Mouse (Mus musculus) 3134 (cell line): Measurements from ENCODE around the gene Neurl1a.

Experiments used
- DNase-seq: peaks from one replicate; pipeline ENCODE4 v3.0.0-alpha.2; 2011; ENCODE audit warnings: low spot score; ENCODE audit not compliant: insufficient read length; ENCODE audit errors: extremely low read depth

Neurl1a gene

DNA sequence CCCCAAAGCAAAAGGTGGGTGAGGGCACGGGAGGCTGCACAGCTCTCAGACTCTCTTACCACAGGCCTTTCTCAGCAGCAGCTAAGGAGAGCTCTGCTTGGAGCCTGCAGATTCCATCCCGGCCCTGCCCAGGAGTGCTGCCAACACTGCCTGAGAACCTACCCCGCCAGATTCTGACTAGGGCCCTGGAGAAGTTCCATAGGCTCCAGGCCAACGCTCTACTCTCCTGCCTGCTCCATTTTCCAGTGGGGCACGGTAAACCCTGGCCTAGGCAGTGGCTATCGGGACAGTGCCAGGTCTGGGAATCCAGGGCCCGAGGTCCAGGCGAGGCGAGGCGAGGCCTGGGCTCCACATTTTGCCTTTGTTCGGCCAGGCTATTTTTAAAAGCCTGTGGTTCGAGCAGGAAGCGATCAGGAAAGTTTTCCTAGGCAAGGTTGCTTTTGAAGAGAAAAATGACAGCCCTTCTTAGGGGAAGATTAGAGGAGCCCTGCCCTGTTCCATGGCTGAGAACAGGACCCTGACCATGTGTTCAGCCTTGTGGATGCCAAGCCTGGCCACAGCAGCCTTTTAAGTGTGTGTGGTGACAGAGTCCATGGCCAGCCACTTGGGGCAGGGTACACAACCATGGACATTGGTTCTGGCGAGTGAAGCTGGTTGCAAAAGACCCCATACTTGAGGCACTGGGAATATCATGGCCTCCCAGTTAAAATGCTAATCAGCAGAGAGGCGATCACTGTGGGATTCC is 101.3 kb downstream of the Neurl1a start:
- DNase-seq = peak; percentile 85

DNA sequence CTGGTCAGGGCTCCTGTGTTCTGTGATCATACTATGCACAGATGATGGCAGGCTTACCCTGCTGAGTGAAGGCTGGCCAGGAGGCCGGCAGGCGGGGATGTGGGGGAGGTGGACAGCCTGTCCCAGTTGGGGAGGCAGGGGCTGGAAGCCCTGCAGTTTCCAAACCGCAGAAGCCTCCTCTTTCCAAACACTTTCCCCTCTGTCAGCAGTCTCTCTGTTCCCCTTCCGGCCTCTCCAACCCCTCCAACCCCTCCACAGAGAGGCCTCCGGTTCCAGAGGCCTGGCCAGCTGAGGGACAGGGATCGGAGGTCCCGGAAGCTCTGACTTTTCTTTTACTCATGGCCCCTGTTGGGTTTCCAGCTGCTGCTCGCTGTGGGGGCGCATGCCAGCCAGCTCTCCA is 102.3 kb downstream of the Neurl1a start:
- DNase-seq = no peak

DNA sequence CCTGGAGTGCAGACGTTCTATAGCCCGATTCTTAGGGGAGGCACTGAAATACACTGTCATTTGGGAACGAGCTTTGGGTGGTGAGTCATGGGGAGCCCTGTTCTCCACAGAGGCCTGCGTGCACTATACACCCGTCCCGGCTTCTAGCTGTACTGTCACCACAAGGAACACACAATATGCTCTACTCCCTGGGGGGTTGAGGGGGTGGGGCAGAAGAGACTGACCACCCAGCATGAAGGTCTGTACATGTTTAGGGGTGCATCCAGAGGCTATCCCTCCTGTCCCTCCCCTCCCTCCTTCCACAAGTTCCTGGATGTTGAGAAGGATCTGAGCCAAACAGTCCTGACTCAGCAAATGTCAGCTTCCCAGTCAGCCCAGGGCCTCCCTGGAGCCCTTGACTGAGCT is 103.4 kb downstream of the Neurl1a start:
- DNase-seq = peak; percentile 86

DNA sequence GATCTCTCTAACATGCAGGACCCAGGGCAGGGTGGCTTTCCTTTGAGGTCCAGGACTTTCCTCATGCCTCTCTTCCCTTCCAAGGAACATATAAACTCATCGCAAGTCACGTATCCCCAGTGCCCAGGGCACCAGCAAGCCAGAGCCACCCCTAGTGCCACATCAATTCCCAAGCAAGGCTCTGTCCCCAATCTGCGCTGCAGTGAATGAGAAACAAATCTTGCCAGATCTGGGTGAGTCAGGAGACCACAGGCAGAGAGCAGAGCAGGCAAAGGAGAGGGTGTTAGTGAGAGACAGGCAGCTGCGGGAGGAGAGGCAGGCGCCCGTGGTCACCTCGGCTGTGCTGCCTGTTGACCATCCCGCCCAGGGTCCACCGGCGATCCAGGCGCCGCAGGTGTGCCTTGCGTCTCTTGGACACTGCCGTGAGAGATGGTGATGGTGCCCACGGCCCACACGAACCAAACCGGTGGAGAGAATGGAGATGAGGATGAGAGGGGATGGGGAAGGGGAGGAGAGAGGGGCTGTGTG is 104.1 kb downstream of the Neurl1a start:
- DNase-seq = peak; percentile 82

DNA sequence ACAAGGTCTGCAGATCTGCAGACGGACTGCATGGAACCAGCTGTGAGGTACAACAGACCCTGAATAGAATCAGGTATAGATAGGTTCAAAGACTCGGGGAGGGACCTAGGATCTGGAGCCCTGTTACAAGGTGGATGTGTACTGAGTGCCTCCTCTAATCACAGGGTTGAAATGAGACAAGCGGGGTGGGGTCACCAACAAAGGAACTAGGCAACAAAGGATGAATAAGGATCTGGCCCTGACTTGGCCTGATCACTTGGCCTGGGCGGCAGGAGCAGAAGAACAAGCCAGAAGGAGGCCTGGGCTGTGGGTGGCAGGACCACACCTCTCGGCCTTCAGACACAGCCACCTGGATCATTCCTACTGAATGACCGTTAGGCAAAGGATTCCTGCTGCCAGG is 107.0 kb downstream of the Neurl1a start:
- no peak for DNase-seq

DNA sequence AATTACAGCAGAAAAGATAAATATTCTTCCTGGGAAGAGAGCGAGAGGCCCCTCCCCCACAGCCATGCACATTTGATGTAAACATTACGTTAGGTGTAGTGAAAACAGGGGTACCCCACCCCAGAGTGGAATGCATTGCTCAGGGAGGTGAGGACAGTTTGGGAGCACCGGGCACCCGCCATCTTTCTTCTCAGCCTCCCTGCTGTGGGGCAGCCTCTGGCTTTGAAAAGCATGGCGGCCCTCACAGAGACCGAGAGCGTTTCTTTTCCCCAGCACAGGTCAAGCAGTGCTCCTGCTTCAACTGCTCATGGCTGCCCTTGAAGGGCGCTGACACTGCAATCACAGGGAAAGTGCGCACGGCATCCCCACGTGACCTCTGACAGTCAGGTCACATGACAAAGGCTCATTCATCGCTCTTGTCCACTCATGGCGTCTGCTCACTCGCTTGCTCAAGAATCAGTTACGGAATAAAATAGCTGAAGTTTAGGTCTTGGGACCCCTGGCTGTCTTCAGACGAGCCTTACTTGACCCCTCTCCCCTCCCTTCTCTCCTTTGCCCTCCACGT is 108.3 kb downstream of the Neurl1a start:
- no peak for DNase-seq

DNA sequence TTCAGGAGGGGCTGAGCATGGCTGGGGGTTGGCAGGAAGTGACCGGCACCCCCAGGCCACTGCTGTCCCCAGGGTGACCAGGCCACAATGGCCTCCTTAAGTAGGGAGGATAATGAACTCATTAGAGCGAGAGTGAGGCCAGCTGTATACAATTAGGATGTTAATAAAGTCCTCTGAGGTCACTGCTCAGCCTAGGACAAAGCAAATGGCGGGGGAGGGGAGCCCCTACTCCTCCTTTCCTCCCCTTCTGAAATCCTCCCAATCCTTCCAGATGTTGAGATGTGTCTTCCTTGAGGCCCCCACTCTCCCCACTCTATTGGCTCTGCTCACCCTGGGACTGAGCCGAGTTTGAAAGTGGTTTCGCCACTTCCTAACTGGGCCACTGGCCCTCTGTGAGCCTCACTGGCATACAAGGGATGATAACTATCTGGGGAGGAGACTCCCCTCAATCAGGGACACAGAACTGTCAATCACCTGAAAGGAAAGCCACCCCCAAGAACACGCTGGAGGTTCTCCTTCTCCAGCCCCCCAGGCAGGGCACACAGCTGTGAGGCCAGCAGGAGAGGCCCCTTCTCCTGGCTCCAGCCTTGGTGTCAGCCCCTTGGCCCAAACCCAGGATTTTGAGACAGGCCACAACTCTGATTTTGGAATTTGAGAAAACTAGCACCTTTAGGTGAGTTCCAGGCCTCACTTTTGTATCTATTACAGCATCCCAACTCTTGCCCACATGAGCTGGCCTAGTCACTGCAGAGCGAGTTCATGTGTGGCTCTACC is 112.9 kb downstream of the Neurl1a start:
- no peak for DNase-seq

DNA sequence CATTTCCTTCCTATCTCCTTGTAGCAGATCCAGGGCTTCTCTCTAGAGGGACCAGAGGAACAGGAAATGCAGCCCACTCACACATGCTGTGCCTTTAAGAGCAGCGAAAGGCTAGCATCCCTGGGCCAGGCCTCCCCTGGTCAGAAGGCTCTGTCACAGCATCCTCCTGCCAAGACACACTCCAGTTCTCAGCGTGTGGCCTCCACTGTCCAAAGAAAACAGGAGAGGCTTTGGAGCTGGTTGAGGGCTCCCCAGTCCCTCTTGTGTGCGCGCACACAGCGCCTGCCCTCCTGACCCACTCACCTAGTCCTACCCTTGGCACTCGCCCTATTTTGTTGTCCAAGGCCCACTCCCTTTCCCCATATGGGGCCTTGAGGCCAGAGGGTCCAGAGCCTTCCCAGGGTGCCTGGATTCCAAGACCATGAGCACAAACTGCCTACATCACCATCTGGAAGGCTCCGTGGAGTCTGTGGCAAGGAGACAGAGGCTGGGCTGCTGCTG is 113.9 kb downstream of the Neurl1a start:
- no peak for DNase-seq

DNA sequence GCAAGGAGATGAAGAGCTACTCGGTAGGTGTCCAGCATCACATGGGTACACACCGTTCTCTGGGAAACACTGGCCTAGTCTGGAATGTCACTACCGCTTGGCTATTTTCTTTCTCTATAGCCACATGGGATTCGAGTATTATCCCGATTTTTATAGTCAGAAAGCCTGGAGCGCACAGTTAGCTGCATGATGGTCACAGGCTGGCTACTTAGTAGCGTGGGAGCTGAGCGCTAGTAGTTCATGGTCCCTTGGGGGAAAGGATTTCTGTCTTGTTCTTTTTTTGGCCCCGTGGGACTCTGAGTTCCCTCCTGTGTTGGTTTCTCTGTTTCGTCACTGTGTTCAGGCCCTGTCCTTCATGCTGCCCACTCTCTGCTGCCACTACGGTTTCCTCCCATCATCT is 119.5 kb downstream of the Neurl1a start:
- no peak for DNase-seq

DNA sequence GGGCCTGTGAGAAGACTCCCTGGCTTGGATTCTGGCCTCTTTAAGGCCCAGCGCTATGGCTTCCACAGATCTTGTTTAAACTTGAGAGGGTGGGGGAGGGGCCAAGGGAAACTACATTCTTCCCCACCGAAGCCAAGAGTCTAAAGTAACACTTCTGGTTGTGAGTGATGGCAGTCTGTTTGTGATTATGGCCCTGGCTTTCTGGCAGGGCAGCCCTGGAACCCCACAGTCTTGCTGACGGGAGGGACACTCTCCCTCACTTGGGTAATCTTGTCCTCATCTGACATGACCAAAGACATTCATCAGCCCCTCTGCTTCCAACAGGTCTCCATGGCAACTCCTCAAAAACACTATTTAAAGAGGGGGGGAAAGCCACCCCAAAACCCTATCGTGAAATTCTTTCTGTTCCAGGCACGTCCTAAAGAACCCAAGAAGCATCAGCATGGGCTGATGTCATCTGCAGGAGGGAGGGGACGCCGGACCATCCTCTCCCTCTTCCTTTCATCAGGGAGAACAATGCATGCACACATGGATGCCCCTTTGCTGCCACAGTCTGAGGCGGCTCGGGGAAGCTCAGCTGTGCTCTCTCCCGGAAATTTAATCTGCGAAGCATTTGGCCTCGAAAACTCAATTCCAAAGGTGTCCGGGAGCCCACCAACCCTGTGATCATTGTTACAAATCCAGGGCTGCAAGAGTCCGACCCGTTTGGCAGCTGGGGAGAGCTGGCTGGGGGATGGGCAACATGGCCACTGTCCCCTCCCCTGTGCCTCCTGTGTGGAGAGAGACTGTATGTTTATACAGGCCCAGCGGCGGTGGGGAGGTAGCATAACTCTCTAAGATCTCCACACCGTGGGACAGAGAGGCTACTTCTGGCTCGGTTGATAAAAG is 122.9 kb downstream of the Neurl1a start:
- no peak for DNase-seq

DNA sequence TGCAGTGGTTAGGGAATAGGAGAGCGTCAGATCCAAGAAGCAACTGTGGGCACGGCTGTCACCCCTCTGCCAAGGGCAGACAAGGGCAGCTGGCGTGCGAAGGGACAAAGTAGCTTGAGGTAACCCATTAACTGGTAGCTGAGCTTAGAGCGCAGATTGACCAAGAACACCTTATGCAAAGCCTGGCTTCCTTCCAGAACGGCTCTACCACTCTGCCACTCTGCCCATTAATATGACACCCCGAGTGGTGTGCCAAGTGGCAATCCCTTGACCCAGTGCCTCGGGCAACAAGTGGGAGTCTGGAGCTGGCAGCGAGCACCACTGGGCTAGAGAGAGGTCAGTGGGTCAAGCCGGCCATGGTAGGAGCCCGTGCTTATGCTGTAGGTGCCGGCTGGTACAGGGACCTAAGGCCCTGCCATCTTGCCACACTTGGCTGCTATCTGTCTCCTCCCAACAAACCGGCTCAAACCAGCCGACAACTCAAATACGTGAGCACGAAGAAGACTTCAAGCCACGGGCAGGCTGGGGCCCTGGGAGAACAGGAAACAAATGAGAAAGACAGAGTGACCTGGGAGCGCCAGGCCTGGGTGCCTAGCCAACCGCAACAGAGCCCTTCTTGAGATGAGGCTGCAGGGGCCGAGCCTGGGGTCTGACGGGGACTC is 123.7 kb downstream of the Neurl1a start:
- no peak for DNase-seq

DNA sequence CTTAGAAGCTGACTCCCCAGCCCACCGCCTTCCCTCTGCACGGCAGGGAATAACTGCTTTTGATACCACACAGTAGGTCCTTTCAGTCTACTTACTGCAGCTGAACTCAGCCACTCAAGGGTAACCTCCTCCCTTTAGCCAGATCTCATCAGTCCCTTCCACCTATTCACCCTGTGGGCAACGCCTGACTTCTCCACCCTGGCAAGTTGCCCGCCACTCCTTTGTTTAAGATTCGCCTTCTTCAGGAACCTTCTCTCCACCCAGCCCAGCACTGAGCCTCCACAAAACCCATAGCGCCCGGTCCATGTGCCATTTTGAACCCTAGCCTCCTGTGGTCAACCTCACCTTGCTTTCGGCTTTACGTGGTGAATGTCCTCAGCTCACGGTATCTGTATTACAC is 124.5 kb downstream of the Neurl1a start:
- no peak for DNase-seq

DNA sequence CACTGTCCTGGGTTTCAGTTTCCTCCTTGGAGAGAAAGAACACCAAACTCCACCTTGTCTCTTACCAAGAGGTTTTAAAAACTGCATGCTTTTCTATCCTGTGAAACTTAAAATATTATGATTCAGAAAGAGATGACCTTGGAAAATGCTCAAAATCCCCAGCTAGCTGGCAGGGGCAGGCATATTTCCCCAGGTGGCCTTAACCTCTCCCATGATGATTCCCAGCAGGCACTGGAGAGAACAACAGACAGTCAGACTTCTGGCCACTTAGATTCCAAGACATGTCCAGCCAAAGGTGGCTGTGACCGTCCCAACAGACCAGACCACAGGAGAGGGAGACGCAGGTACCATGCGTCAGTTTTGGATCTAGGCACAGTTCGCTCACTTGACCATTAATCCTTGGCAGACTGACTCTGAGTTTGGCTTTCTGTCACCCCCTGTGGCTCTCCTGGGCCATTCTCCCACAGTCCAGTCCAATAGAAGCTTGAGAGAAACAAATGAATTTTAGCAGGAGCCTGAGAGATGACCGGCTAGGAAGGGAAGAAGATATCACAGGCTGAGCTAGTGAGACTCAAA is 125.6 kb downstream of the Neurl1a start:
- DNase-seq = no peak

DNA sequence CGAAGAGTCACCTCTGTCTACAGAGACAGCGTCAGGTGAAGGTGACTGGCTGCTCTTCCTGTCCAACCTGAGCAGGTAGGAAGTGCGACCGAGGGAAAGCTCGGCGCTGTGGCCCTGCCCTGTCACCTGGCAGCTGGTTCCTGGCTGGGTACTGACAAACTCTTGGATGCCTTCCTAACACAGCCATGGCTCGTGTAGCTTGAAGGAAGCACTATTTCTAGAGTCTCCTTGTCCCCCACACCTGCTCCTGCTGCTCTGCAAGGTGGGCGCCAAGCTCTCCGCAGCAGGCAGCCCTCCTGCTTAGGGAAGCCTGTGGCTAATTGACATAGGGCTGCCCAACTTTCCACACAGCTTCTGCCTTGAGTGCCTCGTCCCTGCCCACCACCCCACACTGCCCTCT is 126.8 kb downstream of the Neurl1a start:
- DNase-seq = no peak

DNA sequence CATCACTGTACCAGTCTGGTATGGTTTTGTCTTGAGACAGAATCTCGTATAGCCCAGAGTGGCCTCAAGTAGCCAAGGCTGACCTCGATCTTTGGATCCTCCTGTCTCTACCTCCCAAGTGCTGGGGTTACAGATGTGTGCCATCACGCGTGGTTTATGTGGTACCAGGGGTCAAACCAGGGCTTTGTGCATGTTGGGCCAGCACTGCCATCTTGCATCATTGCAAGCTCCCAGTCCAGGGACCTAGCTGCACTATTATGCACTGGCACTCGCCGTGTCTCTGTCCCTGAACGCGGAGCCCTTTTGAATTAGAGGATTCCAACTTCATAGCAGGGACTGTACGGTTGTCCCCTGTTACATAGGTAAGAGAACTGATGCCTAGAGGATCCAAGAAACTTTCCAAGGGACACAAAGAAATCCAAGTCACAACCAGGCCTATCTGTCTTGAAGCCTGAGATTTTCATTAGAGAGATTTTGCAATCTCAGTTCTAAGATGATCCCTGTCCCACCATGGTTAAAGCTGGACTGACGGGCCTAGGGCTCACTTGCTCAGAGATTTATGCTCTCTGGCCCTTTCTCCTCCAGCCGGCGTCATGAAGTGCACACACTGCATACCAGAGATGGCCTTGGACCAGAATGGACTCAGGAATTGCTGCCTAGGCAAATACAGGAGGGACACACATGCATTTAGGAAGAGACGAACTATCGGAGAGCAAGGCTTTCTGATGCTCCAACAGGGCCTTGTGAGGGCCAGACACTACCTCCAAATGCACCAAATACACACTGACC is 127.7 kb downstream of the Neurl1a start:
- no peak for DNase-seq

DNA sequence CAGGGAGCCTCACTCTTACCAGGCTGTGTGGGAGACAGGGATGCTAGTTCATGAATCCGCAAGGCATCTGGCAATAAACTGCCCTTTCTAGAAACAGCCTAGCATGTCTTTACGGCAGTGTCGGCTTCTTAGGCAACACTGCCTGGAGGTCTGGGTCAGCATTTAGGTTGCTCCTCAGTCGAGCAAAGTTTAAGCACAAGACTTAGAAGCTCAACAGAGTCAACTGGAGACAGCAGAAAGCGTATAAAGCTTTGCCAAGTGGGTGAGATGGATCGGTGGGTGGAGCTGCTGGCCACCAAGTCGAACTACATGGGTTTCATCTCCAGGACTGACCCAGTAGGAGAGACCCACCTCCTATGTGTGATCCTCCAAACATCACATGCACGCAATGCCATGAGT is 128.3 kb downstream of the Neurl1a start:
- DNase-seq = no peak
